Comparison of ENCODE assay signal across 14 mouse cellular contexts in genomic region chr2:101781357-101781777, GRCm38 (mm10).
DNase-seq lines count a peak whose midpoint lies in the region; ATAC-seq and TF ChIP-seq lines count a peak whose summit lies in the region.
"Had no signal": no experiment of that assay in that cellular context is flagged by ENCODE, and none has a peak within 500 bp of the region (broad histone marks: within the 10 kb centered on the region; RNA-seq: fewer than 3 reads in every experiment).

No protein-coding gene starts in this region.

- no peaks in the 10 kb centered on the region for H3K9me3 ChIP-seq in liver, postnatal 0 days (ENCODE audit: low read length)
- no peaks in the 10 kb centered on the region for H3K9me3 ChIP-seq in forebrain, embryonic 14.5 days (replicated peaks; ENCODE audit: control insufficient read depth, low read length)
- H3K9me3 ChIP-seq: embryonic facial prominence, embryonic 10.5 days; forebrain, embryonic 13.5 days; heart, embryonic 10.5 days; limb, embryonic 15.5 days; stomach, embryonic 15.5 days had no signal

- no peak for TF ChIP-seq CTCF in liver, postnatal 0 days (IDR thresholded peaks at IDR 0.05; ENCODE audit: low read depth)

- 34% methylated on average over 4 of the region's 4 CpGs for WGBS in liver, postnatal 0 days (ENCODE audit: insufficient replicate concordance)
- WGBS in forebrain, embryonic 14.5 days: 71% methylated on average over 4 of the region's 4 CpGs

- DNase-seq in layer of hippocampus, adult 11-12 months (ENCODE audit: low spot score): peak; percentile 40
- no peak for DNase-seq in layer of hippocampus, postnatal 36 days
- DNase-seq in 416B (ENCODE audit: low read depth): peak; percentile 12
- DNase-seq in ZHBTc4 (ENCODE audit: low read depth, low spot score): peak; percentile 22
- no peak for DNase-seq in liver, postnatal 0 days
- no peak for DNase-seq in urinary bladder, postnatal 25 days (ENCODE audit: low spot score)
- DNase-seq in left cerebral cortex, adult 11 months (ENCODE audit: low spot score): no peak
- no peak for DNase-seq in forebrain, embryonic 14.5 days (ENCODE audit: low spot score)

- ATAC-seq in liver, postnatal 0 days: peak; percentile 60; the same call in 1 of the 2 replicates
- ATAC-seq in forebrain, embryonic 14.5 days: no peak
- ATAC-seq: forebrain, embryonic 13.5 days had no signal

- no peaks in the 10 kb centered on the region for H3K27me3 ChIP-seq in liver, postnatal 0 days (ENCODE audit: insufficient read depth, low read length)
- no peaks in the 10 kb centered on the region for H3K27me3 ChIP-seq in forebrain, embryonic 14.5 days (replicated peaks; ENCODE audit: control insufficient read depth, insufficient read depth, low read length)
- H3K27me3 ChIP-seq: forebrain, embryonic 13.5 days; limb, embryonic 15.5 days; stomach, embryonic 15.5 days had no signal

- no peak for TF ChIP-seq EP300 in liver, postnatal 0 days (IDR thresholded peaks at IDR 0.05; ENCODE audit: low read depth)

- H3K4me1 ChIP-seq in liver, postnatal 0 days (ENCODE audit: insufficient read depth): no peaks in the 10 kb centered on the region
- H3K4me1 ChIP-seq in forebrain, embryonic 14.5 days (ENCODE audit: control insufficient read depth, insufficient read depth, low read length): no peaks in the 10 kb centered on the region
- H3K4me1 ChIP-seq: embryonic facial prominence, embryonic 10.5 days; forebrain, embryonic 13.5 days; heart, embryonic 10.5 days; limb, embryonic 15.5 days; stomach, embryonic 15.5 days had no signal

- H3K4me2 ChIP-seq in liver, postnatal 0 days (ENCODE audit: low read depth, low read length): no peak overlapping the region
- H3K4me2 ChIP-seq in forebrain, embryonic 14.5 days (ENCODE audit: low read length): no peak overlapping the region
- H3K4me2 ChIP-seq: forebrain, embryonic 13.5 days; limb, embryonic 15.5 days; stomach, embryonic 15.5 days had no signal

- 0 out of 2 replicates have a peak overlapping the region, but pooled peaks have one; percentile 60 for H3K27ac ChIP-seq in liver, postnatal 0 days (ENCODE audit: low read depth)
- no peak overlapping the region for H3K27ac ChIP-seq in forebrain, embryonic 14.5 days (ENCODE audit: low read depth, low read length)
- H3K27ac ChIP-seq: embryonic facial prominence, embryonic 10.5 days; forebrain, embryonic 13.5 days; heart, embryonic 10.5 days; limb, embryonic 15.5 days; stomach, embryonic 15.5 days had no signal

- no peak overlapping the region for H3K9ac ChIP-seq in liver, postnatal 0 days (replicated peaks)
- no peak overlapping the region for H3K9ac ChIP-seq in forebrain, embryonic 14.5 days (ENCODE audit: low read length)
- H3K9ac ChIP-seq: forebrain, embryonic 13.5 days; limb, embryonic 15.5 days; stomach, embryonic 15.5 days had no signal

- H3K4me3 ChIP-seq in liver, postnatal 0 days (ENCODE audit: low read depth, low read length): no peak overlapping the region
- H3K4me3 ChIP-seq in forebrain, embryonic 14.5 days (ENCODE audit: low read depth, low read length): no peak overlapping the region
- H3K4me3 ChIP-seq: embryonic facial prominence, embryonic 10.5 days; forebrain, embryonic 13.5 days; heart, embryonic 10.5 days; limb, embryonic 15.5 days; myocyte; stomach, embryonic 15.5 days had no signal

- no peaks in the 10 kb centered on the region for H3K36me3 ChIP-seq in liver, postnatal 0 days (replicated peaks; ENCODE audit: insufficient read depth, low read length)
- no peaks in the 10 kb centered on the region for H3K36me3 ChIP-seq in forebrain, embryonic 14.5 days (ENCODE audit: control insufficient read depth, insufficient read depth, low read length)
- H3K36me3 ChIP-seq: embryonic facial prominence, embryonic 10.5 days; heart, embryonic 10.5 days; limb, embryonic 15.5 days; stomach, embryonic 15.5 days had no signal

Comparison
In these comparisons a context has a peak if more than half of its experiments do, and no peak if none do; other contexts are left out.
1. DNase-seq: peak in layer of hippocampus, adult 11-12 months (single experiment), 416B (single experiment) and ZHBTc4 (single experiment); none in layer of hippocampus, postnatal 36 days (0 of 2), liver, postnatal 0 days (single experiment), urinary bladder, postnatal 25 days (single experiment), left cerebral cortex, adult 11 months (single experiment) and forebrain, embryonic 14.5 days (single experiment).